Mouse (Mus musculus): Measurements from ENCODE around the gene Adipor2. TPM values are rescaled to one million over a fixed set of nuclear protein-coding genes. Genes with fewer than 3 reads are reported as not detected.

The Adipor2 gene
- polyA plus RNA-seq, 1 experiment from 2014 or later: 42.8 TPM

DNA sequence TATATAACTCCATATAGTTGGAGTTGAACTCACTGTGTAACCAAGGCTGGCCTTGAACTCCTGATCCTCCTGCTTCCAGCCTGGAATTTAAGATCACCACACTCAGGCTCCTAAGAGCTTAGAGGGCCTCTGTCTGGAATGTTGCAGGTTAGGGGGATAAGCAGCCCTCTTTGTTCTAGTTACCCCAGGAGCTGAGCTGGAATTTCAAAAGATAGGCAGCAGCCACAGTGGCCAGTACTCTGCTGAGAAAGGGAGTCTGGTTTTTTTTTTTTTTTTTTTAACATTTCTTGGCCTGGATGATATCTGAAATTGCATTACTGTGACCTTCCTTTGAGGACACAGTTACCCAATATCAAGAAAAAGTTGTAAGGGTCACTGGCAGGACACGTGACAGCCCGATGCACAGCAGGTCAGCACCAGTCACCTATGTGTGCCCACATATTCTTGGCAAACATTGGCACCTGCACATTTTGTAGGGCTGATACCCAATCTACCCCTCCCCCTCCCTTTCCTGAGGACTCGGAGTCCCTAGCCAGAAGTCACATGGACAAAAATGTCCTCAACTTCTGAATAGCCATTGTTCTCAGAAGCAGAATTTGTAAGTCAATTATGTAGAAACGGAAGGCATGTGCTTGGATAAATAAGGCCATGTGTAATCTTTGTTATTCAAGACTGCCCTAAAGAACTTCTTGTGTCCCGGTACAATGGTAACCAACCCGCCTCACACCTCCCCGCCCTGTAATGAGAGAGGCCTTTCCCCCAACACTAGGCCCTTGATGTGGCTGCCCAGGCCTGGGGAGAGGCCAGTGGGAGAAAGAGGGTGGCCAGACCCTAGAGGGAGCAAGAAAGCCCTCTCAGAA, 1.1 kb upstream of the Adipor2 start:
- H3K9me3 ChIP-seq: no peaks in the 10 kb centered on the region
- WGBS: 45% methylated on average over 7 of the region's 7 CpGs
- no peaks in the 10 kb centered on the region for H3K36me3 ChIP-seq
- peak overlapping the region; percentile 88 for H3K27ac ChIP-seq
- no peaks in the 10 kb centered on the region for H3K27me3 ChIP-seq
- peak; percentile 53; the same call in 1 of the 2 replicates for ATAC-seq (ENCODE audit: borderline replicate concordance, extremely low read depth, low FRiP score, low TSS enrichment)
- no peak overlapping the region for H3K4me2 ChIP-seq
- no peak overlapping the region for H3K9ac ChIP-seq
- H3K4me1 ChIP-seq: peaks cover 26% of the 10 kb centered on the region
- no peak overlapping the region for H3K4me3 ChIP-seq

DNA sequence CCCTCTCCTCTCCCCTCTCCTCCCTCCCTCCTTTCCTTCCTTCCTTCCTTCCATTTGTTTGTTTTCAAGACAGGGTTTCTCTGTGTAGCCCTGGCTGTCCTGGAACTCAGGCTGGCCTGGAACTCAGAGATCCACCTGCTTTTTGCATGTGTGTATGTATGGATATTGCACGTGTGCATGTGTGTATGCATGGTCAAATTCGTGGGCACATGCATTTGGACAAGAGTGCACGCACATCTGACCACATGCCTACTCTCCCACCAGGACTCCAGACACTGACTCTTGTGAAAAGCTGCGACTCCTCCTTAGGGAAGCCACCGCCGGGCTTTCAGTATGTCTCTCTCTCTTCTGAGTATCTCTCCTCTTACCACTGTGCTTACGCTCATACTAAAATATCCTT, 317 bp upstream of the Adipor2 start:
- peak overlapping the region; percentile 88 for H3K27ac ChIP-seq
- no peak for ATAC-seq (ENCODE audit: borderline replicate concordance, extremely low read depth, low FRiP score, low TSS enrichment)
- no peak overlapping the region for H3K4me3 ChIP-seq
- H3K27me3 ChIP-seq: no peaks in the 10 kb centered on the region
- H3K9ac ChIP-seq: no peak overlapping the region
- H3K4me2 ChIP-seq: no peak overlapping the region
- H3K9me3 ChIP-seq: no peaks in the 10 kb centered on the region
- WGBS: 69% methylated on average over 7 of the region's 7 CpGs
- H3K36me3 ChIP-seq: no peaks in the 10 kb centered on the region
- peaks cover 26% of the 10 kb centered on the region for H3K4me1 ChIP-seq

DNA sequence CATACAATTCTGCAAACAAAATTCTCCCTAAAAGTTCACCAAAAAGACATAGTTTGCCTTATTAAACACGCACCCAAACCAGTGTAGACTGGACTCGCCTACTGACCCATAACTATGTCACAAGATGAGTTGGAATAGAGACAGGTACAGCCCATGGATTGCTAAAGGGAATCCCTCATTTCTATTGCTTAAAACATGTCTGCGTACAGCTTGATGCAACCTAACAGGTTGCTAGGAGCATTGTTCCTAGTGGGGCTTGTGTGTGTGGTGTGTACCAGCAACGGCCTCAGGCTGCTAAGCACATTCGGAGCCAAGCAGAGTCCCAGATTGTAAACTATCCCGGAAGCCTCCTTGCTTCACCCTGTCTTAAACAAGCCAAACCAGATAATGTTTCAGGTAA, 861 bp downstream of the Adipor2 start:
- H3K27me3 ChIP-seq: no peaks in the 10 kb centered on the region
- no peak for ATAC-seq (ENCODE audit: borderline replicate concordance, extremely low read depth, low FRiP score, low TSS enrichment)
- H3K36me3 ChIP-seq: no peaks in the 10 kb centered on the region
- H3K4me1 ChIP-seq: peaks cover 26% of the 10 kb centered on the region
- 65% methylated on average over 6 of the region's 6 CpGs for WGBS
- no peak overlapping the region for H3K27ac ChIP-seq
- no peak overlapping the region for H3K4me3 ChIP-seq
- H3K4me2 ChIP-seq: no peak overlapping the region
- no peaks in the 10 kb centered on the region for H3K9me3 ChIP-seq
- H3K9ac ChIP-seq: no peak overlapping the region

DNA sequence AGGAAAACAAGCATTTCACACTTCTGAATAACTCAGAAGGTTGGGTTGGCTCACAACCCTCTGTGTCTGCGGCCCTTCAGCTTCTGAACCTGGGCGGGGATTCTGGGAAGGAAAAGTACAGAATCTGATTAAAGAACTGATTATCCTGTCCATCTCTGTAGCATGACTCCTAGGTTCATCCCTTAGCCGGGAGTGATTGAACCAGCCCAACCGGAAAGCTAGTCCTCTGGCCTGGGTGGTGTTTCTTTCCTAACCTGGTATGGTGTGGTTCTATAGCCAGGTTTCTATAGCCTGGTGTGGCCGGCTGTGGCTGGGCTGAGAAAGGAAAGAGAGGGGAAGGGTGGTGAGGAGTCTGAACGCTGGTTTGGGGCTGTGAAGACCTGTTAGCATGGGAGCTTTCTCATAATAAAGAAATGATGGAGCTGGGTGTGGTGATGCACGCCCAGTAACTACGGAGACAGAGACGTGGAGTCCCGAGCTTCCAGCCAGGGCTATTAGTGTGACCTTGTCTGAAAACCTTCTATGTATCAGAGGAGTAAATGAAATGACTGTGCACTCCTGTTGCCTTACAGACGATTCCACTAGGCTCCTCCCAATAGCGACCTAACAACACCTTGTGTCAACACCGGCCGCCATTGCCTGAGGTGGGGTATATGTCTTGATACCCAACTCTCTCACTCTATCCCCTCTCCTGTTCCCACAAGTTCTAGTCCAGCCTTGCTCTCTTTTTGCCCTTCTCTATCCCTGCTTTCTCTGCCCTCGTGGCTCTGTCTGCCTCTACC, 3.1 kb downstream of the Adipor2 start:
- H3K27me3 ChIP-seq: no peaks in the 10 kb centered on the region
- H3K9ac ChIP-seq: no peak overlapping the region
- no peak overlapping the region for H3K4me3 ChIP-seq
- no peak overlapping the region for H3K4me2 ChIP-seq
- H3K27ac ChIP-seq: no peak overlapping the region
- no peaks in the 10 kb centered on the region for H3K36me3 ChIP-seq
- H3K4me1 ChIP-seq: peaks cover 31% of the 10 kb centered on the region
- H3K9me3 ChIP-seq: no peaks in the 10 kb centered on the region
- ATAC-seq (ENCODE audit: borderline replicate concordance, extremely low read depth, low FRiP score, low TSS enrichment): no peak
- WGBS: 75% methylated on average over 15 of the region's 15 CpGs

DNA sequence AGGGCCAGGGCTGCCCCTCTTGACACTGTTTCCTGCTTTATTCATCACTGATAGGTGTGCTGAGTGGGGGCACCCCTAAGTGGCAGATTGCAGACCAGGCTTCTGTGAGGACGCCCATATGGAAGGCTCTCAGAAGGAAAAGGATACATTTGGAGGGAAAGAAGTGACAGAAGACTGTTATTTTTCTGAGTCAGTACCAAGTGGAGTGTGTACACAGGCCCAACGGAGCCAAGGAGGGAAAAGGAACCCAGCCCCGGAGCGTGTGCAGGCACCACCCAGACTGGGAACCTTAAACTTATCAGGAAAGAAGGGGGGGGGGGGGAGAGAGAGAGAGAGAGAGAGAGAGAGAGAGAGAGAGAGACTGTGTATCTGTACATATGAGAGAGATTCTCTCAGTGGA, 4.9 kb downstream of the Adipor2 start:
- Histone ChIP-seq H3K27ac (no peak overlapping the region), H3K4me1 (peaks cover 14% of the 10 kb centered on the region), H3K27me3 (no peaks in the 10 kb centered on the region), H3K9me3 (no peaks in the 10 kb centered on the region), H3K9ac (no peak overlapping the region), H3K36me3 (no peaks in the 10 kb centered on the region), H3K4me3 (no peak overlapping the region), H3K4me2 (no peak overlapping the region)
- WGBS: 68% methylated on average over 4 of the region's 4 CpGs
- ATAC-seq (ENCODE audit: borderline replicate concordance, extremely low read depth, low FRiP score, low TSS enrichment): no peak

DNA sequence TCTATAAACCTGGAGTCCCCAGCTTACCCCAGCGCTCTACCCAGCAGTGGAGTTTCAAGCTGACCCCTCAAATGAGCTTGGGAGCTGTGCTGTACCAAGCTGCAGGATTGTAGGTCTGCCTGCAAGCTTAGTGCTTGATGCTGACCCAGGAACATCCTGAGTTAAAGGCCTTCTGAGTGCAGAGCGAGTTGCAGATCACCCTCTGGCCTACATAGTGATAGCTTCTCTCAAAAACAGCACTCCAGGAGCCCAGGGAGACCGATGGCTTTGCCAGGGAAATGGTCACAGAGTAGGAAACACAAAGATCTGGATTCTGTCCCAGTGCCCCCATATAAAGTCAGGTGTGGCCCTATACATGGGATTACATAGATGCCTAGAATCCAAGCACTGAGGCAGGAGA, 6.0 kb downstream of the Adipor2 start:
- no peak overlapping the region for H3K27ac ChIP-seq
- no peak overlapping the region for H3K4me3 ChIP-seq
- no peaks in the 10 kb centered on the region for H3K36me3 ChIP-seq
- H3K9me3 ChIP-seq: no peaks in the 10 kb centered on the region
- H3K4me2 ChIP-seq: no peak overlapping the region
- 77% methylated on average over 3 of the region's 3 CpGs for WGBS
- no peak overlapping the region for H3K9ac ChIP-seq
- 0 out of 2 replicates have a peak, but pooled peaks cover 5% of the 10 kb centered on the region for H3K4me1 ChIP-seq
- ATAC-seq (ENCODE audit: borderline replicate concordance, extremely low read depth, low FRiP score, low TSS enrichment): no peak
- no peaks in the 10 kb centered on the region for H3K27me3 ChIP-seq

DNA sequence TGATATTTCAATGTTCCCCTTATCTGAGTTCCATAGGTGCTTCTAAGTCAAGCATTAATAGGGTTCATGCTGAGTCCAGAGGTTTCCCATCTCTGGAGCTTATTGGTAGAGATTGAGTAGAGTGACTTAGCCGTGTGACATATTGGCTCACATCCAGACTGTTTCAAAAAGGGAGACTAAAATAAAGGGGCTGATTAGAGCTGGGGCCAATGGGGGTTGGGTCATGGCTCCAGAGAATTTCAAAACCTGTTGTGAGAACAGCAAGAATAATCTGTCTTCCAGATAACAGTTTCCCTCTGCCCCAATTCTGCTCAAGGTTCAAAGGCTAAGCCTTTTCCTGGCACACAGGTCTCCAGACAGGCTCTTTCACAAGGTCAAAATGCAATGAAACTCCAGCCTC, 7.7 kb downstream of the Adipor2 start:
- no peak overlapping the region for H3K4me2 ChIP-seq
- H3K4me3 ChIP-seq: no peak overlapping the region
- no peaks in the 10 kb centered on the region for H3K36me3 ChIP-seq
- no peaks in the 10 kb centered on the region for H3K27me3 ChIP-seq
- H3K4me1 ChIP-seq: 0 out of 2 replicates have a peak, but pooled peaks cover 5% of the 10 kb centered on the region
- WGBS: 23% methylated on average over 1 of the region's 1 CpGs
- no peaks in the 10 kb centered on the region for H3K9me3 ChIP-seq
- H3K9ac ChIP-seq: no peak overlapping the region
- no peak for ATAC-seq (ENCODE audit: borderline replicate concordance, extremely low read depth, low FRiP score, low TSS enrichment)
- H3K27ac ChIP-seq: no peak overlapping the region

DNA sequence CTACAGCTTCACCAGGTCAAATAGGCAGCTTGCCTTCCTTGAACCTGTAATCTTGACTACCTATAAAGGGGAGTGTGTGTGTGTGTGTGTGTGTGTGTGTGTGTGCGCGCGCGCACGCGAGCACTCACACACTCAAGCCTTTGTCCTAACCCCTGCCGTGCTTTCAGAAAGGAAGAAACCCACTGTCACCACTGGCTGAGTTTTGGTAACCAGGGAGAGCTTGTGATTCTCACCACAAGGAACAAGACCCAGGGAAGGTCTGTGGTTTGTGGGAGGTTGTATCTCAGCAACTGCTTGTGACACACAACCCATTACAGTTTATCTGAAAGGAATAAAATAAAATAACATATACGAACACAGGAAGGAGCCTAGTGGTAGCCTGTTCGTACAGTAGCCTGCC, 8.9 kb downstream of the Adipor2 start:
- 64% methylated on average over 9 of the region's 9 CpGs for WGBS

DNA sequence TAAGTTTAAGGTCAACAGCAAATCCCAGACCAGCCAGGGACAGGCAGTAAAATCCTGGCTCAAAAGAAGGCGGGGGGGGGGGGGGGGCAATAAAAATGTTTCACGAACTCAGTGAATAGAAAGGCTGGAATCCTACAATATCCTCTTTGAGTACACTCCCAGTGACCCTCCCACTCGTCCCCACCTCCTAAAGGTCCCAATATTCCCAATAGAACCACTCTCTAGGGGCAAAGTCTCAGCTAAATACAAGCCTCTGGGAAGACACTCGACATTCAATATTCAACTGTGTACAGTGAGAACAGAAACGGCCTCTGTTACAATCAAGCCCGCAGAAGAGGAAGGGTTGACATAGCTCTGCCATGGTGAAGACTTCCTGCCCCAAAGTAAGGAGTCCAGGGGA, 9.7 kb downstream of the Adipor2 start:
- WGBS: 57% methylated on average over 6 of the region's 6 CpGs
- H3K27me3 ChIP-seq: no peaks in the 10 kb centered on the region
- no peaks in the 10 kb centered on the region for H3K36me3 ChIP-seq
- H3K4me3 ChIP-seq: no peak overlapping the region
- no peaks in the 10 kb centered on the region for H3K9me3 ChIP-seq
- H3K4me1 ChIP-seq: 0 out of 2 replicates have a peak, but pooled peaks cover 5% of the 10 kb centered on the region
- ATAC-seq (ENCODE audit: borderline replicate concordance, extremely low read depth, low FRiP score, low TSS enrichment): no peak
- H3K4me2 ChIP-seq: no peak overlapping the region
- H3K9ac ChIP-seq: no peak overlapping the region
- no peak overlapping the region for H3K27ac ChIP-seq

More for the DNA sequence above, 8.9 kb downstream of the Adipor2 start:
- no peak for ATAC-seq (ENCODE audit: borderline replicate concordance, extremely low read depth, low FRiP score, low TSS enrichment)
- no peak overlapping the region for H3K4me3 ChIP-seq
- 0 out of 2 replicates have a peak, but pooled peaks cover 5% of the 10 kb centered on the region for H3K4me1 ChIP-seq
- H3K9ac ChIP-seq: no peak overlapping the region
- no peaks in the 10 kb centered on the region for H3K27me3 ChIP-seq
- H3K27ac ChIP-seq: no peak overlapping the region
- H3K36me3 ChIP-seq: no peaks in the 10 kb centered on the region
- no peaks in the 10 kb centered on the region for H3K9me3 ChIP-seq
- H3K4me2 ChIP-seq: no peak overlapping the region

DNA sequence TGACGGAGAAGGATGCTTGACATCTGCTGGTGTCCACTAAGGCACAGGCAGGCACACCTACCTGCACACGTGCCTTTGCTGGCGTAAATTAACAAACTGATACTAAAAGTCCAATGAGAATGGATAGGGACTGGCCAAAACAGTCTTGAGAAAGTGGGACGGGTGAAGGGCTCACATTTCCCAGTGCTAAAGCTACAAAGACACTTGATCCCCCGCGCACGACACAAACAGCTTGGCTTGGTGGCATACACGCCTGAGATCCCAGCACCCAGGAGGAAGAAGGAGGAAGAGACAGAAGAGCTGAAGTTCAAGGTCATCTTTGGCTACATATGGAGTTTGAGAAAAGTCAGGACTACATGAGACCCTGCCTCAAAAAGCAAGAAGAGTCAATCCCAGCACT, 11.0 kb downstream of the Adipor2 start:
- no peaks in the 10 kb centered on the region for H3K9me3 ChIP-seq
- H3K27me3 ChIP-seq: no peaks in the 10 kb centered on the region
- H3K36me3 ChIP-seq: no peaks in the 10 kb centered on the region
- 0 out of 2 replicates have a peak, but pooled peaks cover 5% of the 10 kb centered on the region for H3K4me1 ChIP-seq
- no peak overlapping the region for H3K4me3 ChIP-seq
- no peak overlapping the region for H3K27ac ChIP-seq
- H3K4me2 ChIP-seq: no peak overlapping the region
- H3K9ac ChIP-seq: no peak overlapping the region
- 76% methylated on average over 8 of the region's 8 CpGs for WGBS
- ATAC-seq (ENCODE audit: borderline replicate concordance, extremely low read depth, low FRiP score, low TSS enrichment): no peak

DNA sequence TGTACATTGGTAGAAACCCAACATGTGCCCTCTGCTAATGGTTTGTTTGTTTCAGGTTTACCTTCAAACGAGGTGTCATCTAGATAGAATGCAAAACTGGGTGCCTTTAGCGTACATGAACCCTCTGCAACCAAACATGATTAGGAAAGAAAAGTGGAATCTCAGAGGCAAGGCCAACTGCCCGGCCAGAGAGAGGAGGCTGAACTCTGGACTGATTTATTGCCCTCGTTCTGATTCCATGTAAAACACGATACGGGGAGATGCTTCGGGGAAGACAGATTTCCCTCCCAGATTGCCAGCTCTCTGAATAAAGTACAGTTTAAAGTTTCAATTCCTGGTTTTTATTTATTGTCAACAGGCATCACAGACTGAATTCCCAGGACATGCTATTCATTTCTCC, 12.2 kb downstream of the Adipor2 start:
- WGBS: 63% methylated on average over 7 of the region's 7 CpGs
- H3K9me3 ChIP-seq: no peaks in the 10 kb centered on the region
- no peak overlapping the region for H3K27ac ChIP-seq
- no peak overlapping the region for H3K9ac ChIP-seq
- no peak overlapping the region for H3K4me2 ChIP-seq
- H3K36me3 ChIP-seq: no peaks in the 10 kb centered on the region
- H3K4me1 ChIP-seq: 0 out of 2 replicates have a peak, but pooled peaks cover 5% of the 10 kb centered on the region
- H3K27me3 ChIP-seq: no peaks in the 10 kb centered on the region
- ATAC-seq (ENCODE audit: borderline replicate concordance, extremely low read depth, low FRiP score, low TSS enrichment): no peak
- H3K4me3 ChIP-seq: no peak overlapping the region

DNA sequence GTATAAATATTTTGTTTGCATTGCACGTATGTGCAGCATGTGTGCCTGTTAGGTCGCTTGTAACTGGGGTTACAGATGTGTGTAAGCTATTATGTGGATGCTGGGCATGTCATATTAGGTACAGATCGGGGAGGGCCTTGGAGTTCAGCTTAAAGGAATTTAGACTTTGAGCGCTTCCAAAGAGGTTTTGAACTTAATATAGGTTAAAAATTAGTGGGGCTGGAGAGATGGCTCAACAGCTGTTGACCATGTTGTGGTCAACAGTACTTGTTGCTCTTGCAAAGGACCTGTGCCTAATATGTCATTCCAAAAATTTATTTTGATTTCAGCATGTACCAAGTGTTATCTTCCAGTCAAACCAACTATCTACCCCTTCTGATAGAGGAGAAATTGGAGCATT, 12.7 kb downstream of the Adipor2 start:
- WGBS: 82% methylated on average over 4 of the region's 4 CpGs
- no peaks in the 10 kb centered on the region for H3K36me3 ChIP-seq
- H3K4me1 ChIP-seq: 0 out of 2 replicates have a peak, but pooled peaks cover 3% of the 10 kb centered on the region
- H3K27me3 ChIP-seq: no peaks in the 10 kb centered on the region
- no peak for ATAC-seq (ENCODE audit: borderline replicate concordance, extremely low read depth, low FRiP score, low TSS enrichment)
- no peak overlapping the region for H3K4me2 ChIP-seq
- H3K4me3 ChIP-seq: no peak overlapping the region
- H3K9me3 ChIP-seq: no peaks in the 10 kb centered on the region
- no peak overlapping the region for H3K27ac ChIP-seq
- H3K9ac ChIP-seq: no peak overlapping the region

Data from lung, embryonic 15.5 days (tissue).